Mouse (Mus musculus): ENCODE results near the gene Ndufab1. TPM values are rescaled to one million over a fixed set of nuclear protein-coding genes. Genes with fewer than 3 reads are reported as not detected.

Gene Ndufab1
- polyA plus RNA-seq, 1 experiment from 2014 or later = 1,597 TPM

DNA sequence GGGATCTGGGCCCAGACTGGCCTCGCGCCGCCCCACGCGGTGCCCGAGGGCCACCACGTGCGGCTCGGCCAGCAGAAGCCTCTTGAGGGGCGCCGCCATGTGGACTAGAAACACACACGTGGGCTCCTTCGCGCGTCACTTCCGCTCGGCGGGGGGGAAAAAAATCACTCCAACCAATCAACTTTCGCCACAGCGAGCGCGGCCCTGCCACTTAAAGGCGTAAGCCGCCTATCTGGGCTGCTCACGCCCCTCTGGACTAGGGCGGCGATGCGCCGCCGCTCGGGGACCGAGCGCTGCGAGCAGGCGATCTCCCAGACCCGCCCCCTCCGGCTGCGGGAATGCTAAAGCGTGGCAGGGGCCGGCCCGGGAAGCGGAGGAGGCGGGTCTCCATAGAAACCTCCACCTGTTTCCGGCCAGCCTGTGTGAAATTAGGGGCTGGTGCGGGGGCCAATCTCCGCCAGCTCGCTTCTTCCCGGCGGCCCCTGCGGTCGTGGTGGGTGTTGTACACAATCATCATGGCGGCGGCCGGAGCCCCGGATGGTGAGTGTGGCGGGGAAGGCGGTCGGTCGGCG lies 34.7 kb downstream of the Ndufab1 start, which contains the start of the genes Ubfd1 and Ears2:
Ubfd1 (plus strand) TSS at position 231 of the 572 bp plus-strand sequence.
Ears2 (minus strand) TSS at position 319 of the 572 bp plus-strand sequence.
- under 1% methylated on average over 59 of the region's 60 CpGs for WGBS
- peak; percentile 99 for ATAC-seq (ENCODE audit: insufficient number of reproducible peaks, insufficient read depth, low FRiP score, low read depth)

DNA sequence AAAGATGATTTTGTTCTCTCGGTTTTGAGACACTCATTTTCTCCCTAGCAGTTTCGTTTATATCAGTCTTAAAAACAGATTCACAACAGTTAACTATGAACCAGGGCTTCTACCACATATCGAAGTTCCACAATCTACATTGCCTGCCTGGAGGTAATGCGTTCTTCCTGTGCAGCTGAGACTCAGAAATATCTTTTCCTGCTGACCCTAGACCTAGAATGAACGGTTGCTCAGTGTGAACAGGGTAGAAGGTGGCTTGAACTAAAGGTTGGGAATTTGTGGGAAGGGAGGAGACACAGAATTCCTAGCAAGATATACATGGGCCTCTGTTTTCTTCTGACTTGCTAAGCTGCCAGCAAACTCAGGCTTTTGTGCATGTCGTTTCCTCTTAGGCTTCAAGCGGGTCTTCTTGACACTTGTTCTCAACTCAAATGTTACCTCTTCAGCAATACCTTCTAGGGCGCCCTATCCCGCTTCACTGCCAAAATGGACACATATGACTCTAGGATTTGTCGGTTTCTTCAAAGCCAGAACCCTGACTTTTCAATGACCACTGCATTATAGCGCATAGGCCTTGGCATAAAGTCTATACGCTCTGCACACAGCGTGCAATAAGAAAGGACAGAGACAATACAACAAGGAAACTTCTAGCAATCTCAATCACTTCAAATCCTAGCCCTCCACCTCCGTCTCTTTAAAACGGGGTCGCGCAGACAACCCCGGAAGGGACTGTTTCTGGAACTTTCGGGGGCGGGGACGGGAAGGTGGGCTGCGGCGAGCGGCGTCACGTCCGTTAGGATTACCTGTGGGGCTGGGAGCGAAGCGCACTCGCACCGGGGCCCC lies 35.4 kb downstream of the Ndufab1 start:
- peak overlapping the region; percentile 81 to 99 for H3K4me3 ChIP-seq (ENCODE audit: control insufficient read depth in 1 of 2, insufficient read depth in 1 of 2, low read depth in 1 of 2, low read length in 2 of 2)
- H3K36me3 ChIP-seq (ENCODE audit: control insufficient read depth, insufficient read depth, low read length) = peaks cover 46% of the 10 kb centered on the region
- peak overlapping the region; percentile 95 to 96 for H3K27ac ChIP-seq (replicated peaks in 1 of 2; ENCODE audit: control insufficient read depth in 1 of 2, insufficient read depth in 1 of 2, low read depth in 2 of 2, low read length in 2 of 2)
- H3K9me3 ChIP-seq (ENCODE audit: control insufficient read depth, low read length) = no peaks in the 10 kb centered on the region
- no peaks in the 10 kb centered on the region for H3K27me3 ChIP-seq (ENCODE audit: control insufficient read depth, insufficient read depth, low read length)
- H3K4me2 ChIP-seq (ENCODE audit: low read length) = peak overlapping the region; percentile 87
- ATAC-seq (ENCODE audit: insufficient number of reproducible peaks, insufficient read depth, low FRiP score, low read depth) = no peak; the same call in 1 of the 2 replicates
- H3K4me1 ChIP-seq (ENCODE audit: control insufficient read depth in 2 of 2, insufficient read depth in 2 of 2, low read length in 2 of 2) = peaks cover 0 to 32% of the 10 kb centered on the region in 2 experiments; a peak in 2 of 4 replicates
- H3K9ac ChIP-seq (ENCODE audit: low read length) = peak overlapping the region; percentile 98
- WGBS = 14% methylated on average over 31 of the region's 31 CpGs

More for the DNA sequence above, 34.7 kb downstream of the Ndufab1 start, which contains the start of the genes Ubfd1 and Ears2:
- no peaks in the 10 kb centered on the region for H3K27me3 ChIP-seq (ENCODE audit: control insufficient read depth, insufficient read depth, low read length)
- H3K4me3 ChIP-seq (ENCODE audit: control insufficient read depth in 1 of 2, insufficient read depth in 1 of 2, low read depth in 1 of 2, low read length in 2 of 2) = peak within 1 kb of the TSS; percentile 81 to 99
- peak within 1 kb of the TSS; percentile 98 for H3K9ac ChIP-seq (ENCODE audit: low read length)
- no peaks in the 10 kb centered on the region for H3K9me3 ChIP-seq (ENCODE audit: control insufficient read depth, low read length)
- H3K4me2 ChIP-seq (ENCODE audit: low read length) = peak within 1 kb of the TSS; percentile 87
- H3K27ac ChIP-seq (replicated peaks in 1 of 2; ENCODE audit: control insufficient read depth in 1 of 2, insufficient read depth in 1 of 2, low read depth in 2 of 2, low read length in 2 of 2) = peak within 1 kb of the TSS; percentile 95 to 96
- H3K4me1 ChIP-seq (ENCODE audit: control insufficient read depth in 2 of 2, insufficient read depth in 2 of 2, low read length in 2 of 2) = peaks cover 0 to 32% of the 10 kb centered on the region in 2 experiments; a peak in 2 of 4 replicates
- H3K36me3 ChIP-seq (ENCODE audit: control insufficient read depth, insufficient read depth, low read length) = peaks cover 46% of the 10 kb centered on the region

DNA sequence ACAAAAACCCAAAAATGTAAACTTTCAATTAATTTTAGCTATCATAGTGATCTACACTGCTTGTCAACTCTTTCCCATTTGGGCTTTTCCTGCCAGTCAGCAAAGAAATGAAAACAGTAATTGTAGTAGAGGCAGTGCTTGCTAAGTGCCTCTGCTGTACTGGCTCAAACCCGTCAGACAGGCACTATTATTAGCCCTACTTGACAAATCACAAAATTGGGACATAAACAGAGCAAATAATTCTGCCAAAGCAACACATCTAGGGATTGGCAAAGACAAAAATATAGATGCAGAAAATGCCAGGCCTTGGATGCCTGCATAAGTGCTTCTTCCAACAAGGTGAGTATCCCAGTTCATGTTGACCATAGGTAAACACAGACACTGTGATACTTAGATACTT lies 36.0 kb downstream of the Ndufab1 start:
- no peaks in the 10 kb centered on the region for H3K27me3 ChIP-seq (ENCODE audit: control insufficient read depth, insufficient read depth, low read length)
- H3K4me2 ChIP-seq (ENCODE audit: low read length) = peak overlapping the region; percentile 87
- peaks cover 45% of the 10 kb centered on the region for H3K36me3 ChIP-seq (ENCODE audit: control insufficient read depth, insufficient read depth, low read length)
- WGBS = 22% methylated on average over 1 of the region's 1 CpGs
- H3K4me1 ChIP-seq (ENCODE audit: control insufficient read depth in 2 of 2, insufficient read depth in 2 of 2, low read length in 2 of 2) = peaks cover 0 to 32% of the 10 kb centered on the region in 2 experiments; a peak in 2 of 4 replicates
- peak overlapping the region; percentile 98 for H3K9ac ChIP-seq (ENCODE audit: low read length)
- ATAC-seq (ENCODE audit: insufficient number of reproducible peaks, insufficient read depth, low FRiP score, low read depth) = no peak
- H3K9me3 ChIP-seq (ENCODE audit: control insufficient read depth, low read length) = no peaks in the 10 kb centered on the region
- peak overlapping the region in 1 of 2 experiments; percentile 99; a peak in 1 of 4 replicates for H3K4me3 ChIP-seq (ENCODE audit: control insufficient read depth in 1 of 2, insufficient read depth in 1 of 2, low read depth in 1 of 2, low read length in 2 of 2)
- H3K27ac ChIP-seq (replicated peaks in 1 of 2; ENCODE audit: control insufficient read depth in 1 of 2, insufficient read depth in 1 of 2, low read depth in 2 of 2, low read length in 2 of 2) = peak overlapping the region in 1 of 2 experiments; percentile 96; a peak in 2 of 4 replicates

DNA sequence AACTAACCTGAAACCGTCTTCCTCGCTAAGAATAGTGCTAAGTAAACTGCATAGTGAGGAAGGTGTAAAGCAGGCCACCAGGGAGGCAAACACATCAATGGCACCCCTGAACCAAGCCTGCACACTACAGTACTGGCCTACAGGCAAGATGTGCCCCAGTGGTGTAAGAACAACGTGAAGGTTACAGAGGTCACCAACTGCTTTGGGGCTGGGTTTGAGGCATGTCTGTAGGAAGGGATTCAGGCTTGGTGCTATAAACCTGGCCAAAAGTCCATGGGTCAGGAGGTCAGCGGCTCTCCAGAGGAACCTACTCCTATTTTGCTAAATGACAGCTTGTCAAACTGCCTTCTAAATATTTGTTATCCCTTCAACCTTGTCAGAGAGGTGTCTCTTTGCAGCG lies 45.1 kb downstream of the Ndufab1 start:
- Histone ChIP-seq H3K4me2 (ENCODE audit: low read length) (no peak overlapping the region), H3K36me3 (ENCODE audit: control insufficient read depth, insufficient read depth, low read length) (peaks cover 63% of the 10 kb centered on the region), H3K4me1 (ENCODE audit: control insufficient read depth in 2 of 2, insufficient read depth in 2 of 2, low read length in 2 of 2) (no peaks in the 10 kb centered on the region), H3K9me3 (ENCODE audit: control insufficient read depth, low read length) (no peaks in the 10 kb centered on the region), H3K27ac (replicated peaks in 1 of 2; ENCODE audit: control insufficient read depth in 1 of 2, insufficient read depth in 1 of 2, low read depth in 2 of 2, low read length in 2 of 2) (no peak overlapping the region), H3K4me3 (ENCODE audit: control insufficient read depth in 1 of 2, insufficient read depth in 1 of 2, low read depth in 1 of 2, low read length in 2 of 2) (no peak overlapping the region), H3K9ac (ENCODE audit: low read length) (no peak overlapping the region), H3K27me3 (ENCODE audit: control insufficient read depth, insufficient read depth, low read length) (no peaks in the 10 kb centered on the region)
- ATAC-seq (ENCODE audit: insufficient number of reproducible peaks, insufficient read depth, low FRiP score, low read depth) = no peak
- WGBS = 84% methylated on average over 5 of the region's 5 CpGs

DNA sequence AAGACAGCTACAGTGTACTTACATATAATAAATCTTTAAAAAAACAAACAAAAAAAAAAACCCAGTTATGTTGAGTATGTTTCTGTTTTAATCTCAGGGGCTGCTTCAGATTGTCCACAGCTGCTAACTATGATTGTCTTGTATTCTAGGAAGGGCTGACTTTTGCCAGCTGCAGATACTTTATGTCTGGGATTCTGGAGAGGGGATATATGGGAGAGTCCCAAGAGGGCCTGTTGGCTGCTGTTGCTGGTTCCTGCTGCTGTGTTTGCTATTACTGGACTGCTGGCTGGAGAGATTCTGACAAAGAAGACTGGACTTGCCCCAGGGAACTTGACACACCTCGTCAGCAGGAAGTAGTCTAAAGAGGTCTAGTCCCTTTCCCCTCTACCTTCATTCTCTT lies 50.9 kb downstream of the Ndufab1 start:
- WGBS = 89% methylated on average over 1 of the region's 1 CpGs
- no peak overlapping the region for H3K4me2 ChIP-seq (ENCODE audit: low read length)
- H3K4me3 ChIP-seq (ENCODE audit: control insufficient read depth in 1 of 2, insufficient read depth in 1 of 2, low read depth in 1 of 2, low read length in 2 of 2) = no peak overlapping the region
- H3K9ac ChIP-seq (ENCODE audit: low read length) = no peak overlapping the region
- H3K27ac ChIP-seq (replicated peaks in 1 of 2; ENCODE audit: control insufficient read depth in 1 of 2, insufficient read depth in 1 of 2, low read depth in 2 of 2, low read length in 2 of 2) = no peak overlapping the region
- H3K27me3 ChIP-seq (ENCODE audit: control insufficient read depth, insufficient read depth, low read length) = no peaks in the 10 kb centered on the region
- ATAC-seq (ENCODE audit: insufficient number of reproducible peaks, insufficient read depth, low FRiP score, low read depth) = no peak
- H3K4me1 ChIP-seq (ENCODE audit: control insufficient read depth in 2 of 2, insufficient read depth in 2 of 2, low read length in 2 of 2) = peaks cover 21 to 35% of the 10 kb centered on the region in 2 experiments
- no peaks in the 10 kb centered on the region for H3K9me3 ChIP-seq (ENCODE audit: control insufficient read depth, low read length)
- peaks cover 53% of the 10 kb centered on the region for H3K36me3 ChIP-seq (ENCODE audit: control insufficient read depth, insufficient read depth, low read length)

DNA sequence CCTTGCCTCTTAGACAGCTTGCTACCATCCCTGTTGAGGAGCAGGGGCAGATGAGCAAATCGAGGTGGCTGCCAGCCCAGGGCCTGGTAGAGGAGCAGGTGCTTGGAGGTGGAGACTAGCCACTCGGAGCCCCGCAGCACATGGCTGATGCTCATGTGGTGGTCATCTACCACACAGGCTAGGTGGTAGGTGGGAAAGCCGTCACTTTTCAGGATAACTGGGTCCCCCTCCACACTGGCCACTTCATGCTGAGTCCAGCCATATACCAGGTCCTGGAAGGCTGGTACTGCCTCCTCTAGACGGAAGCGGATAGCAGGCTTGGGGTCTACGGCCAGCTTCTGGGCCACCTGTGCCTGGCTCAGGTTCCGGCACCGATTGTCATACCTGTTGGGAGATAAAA lies 53.5 kb downstream of the Ndufab1 start:
- Histone ChIP-seq H3K36me3 (ENCODE audit: control insufficient read depth, insufficient read depth, low read length) (peaks cover 43% of the 10 kb centered on the region), H3K4me3 (ENCODE audit: control insufficient read depth in 1 of 2, insufficient read depth in 1 of 2, low read depth in 1 of 2, low read length in 2 of 2) (no peak overlapping the region), H3K27ac (replicated peaks in 1 of 2; ENCODE audit: control insufficient read depth in 1 of 2, insufficient read depth in 1 of 2, low read depth in 2 of 2, low read length in 2 of 2) (peak overlapping the region; percentile 99), H3K4me1 (ENCODE audit: control insufficient read depth in 2 of 2, insufficient read depth in 2 of 2, low read length in 2 of 2) (peaks cover 31 to 56% of the 10 kb centered on the region in 2 experiments), H3K9ac (ENCODE audit: low read length) (peak overlapping the region; percentile 12; the same call in 1 of the 2 replicates), H3K27me3 (ENCODE audit: control insufficient read depth, insufficient read depth, low read length) (no peaks in the 10 kb centered on the region), H3K4me2 (ENCODE audit: low read length) (no peak overlapping the region), H3K9me3 (ENCODE audit: control insufficient read depth, low read length) (no peaks in the 10 kb centered on the region)
- 82% methylated on average over 9 of the region's 9 CpGs for WGBS
- ATAC-seq (ENCODE audit: insufficient number of reproducible peaks, insufficient read depth, low FRiP score, low read depth) = no peak

DNA sequence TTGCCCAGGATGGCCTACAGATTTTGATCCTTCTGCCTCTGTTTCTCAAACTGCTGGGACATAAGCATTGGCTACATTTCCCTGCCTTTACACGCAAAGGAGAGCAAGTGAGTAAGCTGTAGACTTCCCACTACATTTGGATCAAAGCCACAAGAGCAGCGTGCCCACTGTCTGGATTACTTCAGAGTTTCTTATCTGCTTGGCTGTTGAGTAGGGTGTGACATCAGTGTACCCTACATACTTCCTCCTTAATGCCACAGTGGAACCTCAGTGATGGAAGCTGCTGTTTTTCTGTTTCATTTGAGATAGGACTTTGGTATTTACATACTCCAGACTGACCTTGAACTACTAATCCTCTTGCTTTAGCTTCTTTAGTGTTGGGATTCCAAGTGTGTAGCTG lies 54.9 kb downstream of the Ndufab1 start:
- Histone ChIP-seq H3K4me2 (ENCODE audit: low read length) (peak overlapping the region; percentile 65), H3K36me3 (ENCODE audit: control insufficient read depth, insufficient read depth, low read length) (peaks cover 55% of the 10 kb centered on the region), H3K9ac (ENCODE audit: low read length) (peak overlapping the region; percentile 74)

More for the DNA sequence above, 54.9 kb downstream of the Ndufab1 start:
- peak overlapping the region; percentile 30 to 41 for H3K4me3 ChIP-seq (ENCODE audit: control insufficient read depth in 1 of 2, insufficient read depth in 1 of 2, low read depth in 1 of 2, low read length in 2 of 2)
- 6% methylated on average over 2 of the region's 2 CpGs for WGBS
- no peaks in the 10 kb centered on the region for H3K27me3 ChIP-seq (ENCODE audit: control insufficient read depth, insufficient read depth, low read length)
- H3K9me3 ChIP-seq (ENCODE audit: control insufficient read depth, low read length) = no peaks in the 10 kb centered on the region
- H3K4me1 ChIP-seq (ENCODE audit: control insufficient read depth in 2 of 2, insufficient read depth in 2 of 2, low read length in 2 of 2) = peaks cover 36 to 62% of the 10 kb centered on the region in 2 experiments
- ATAC-seq (ENCODE audit: insufficient number of reproducible peaks, insufficient read depth, low FRiP score, low read depth) = peak; percentile 47
- peak overlapping the region; percentile 99 for H3K27ac ChIP-seq (replicated peaks in 1 of 2; ENCODE audit: control insufficient read depth in 1 of 2, insufficient read depth in 1 of 2, low read depth in 2 of 2, low read length in 2 of 2)

Measured in heart, embryonic 14.5 days (tissue).